ENCODE assay signal across 12 mouse cellular contexts in genomic region chr10:34128391-34128790, GRCm38 (mm10). TPM values are rescaled to one million over a fixed set of nuclear protein-coding genes. Genes with fewer than 3 reads are reported as not detected.
DNase-seq lines count a peak whose midpoint lies in the region; ATAC-seq and TF ChIP-seq lines count a peak whose summit lies in the region.
"Had no signal": no experiment of that assay in that cellular context is flagged by ENCODE, and none has a peak within 500 bp of the region (broad histone marks: within the 10 kb centered on the region; RNA-seq: fewer than 3 reads in every experiment).

No protein-coding gene starts in this region.

- no peak for TF ChIP-seq CTCF in kidney, adult 2 months (conservative IDR thresholded peaks at IDR 0.05; ENCODE audit: insufficient read depth, insufficient read length, low read depth, low read length)

- H3K9ac ChIP-seq in kidney, embryonic 14.5 days (ENCODE audit: low read depth, low read length): no peak overlapping the region
- H3K9ac ChIP-seq: forebrain, embryonic 15.5 days had no signal

- H3K79me2 ChIP-seq in macrophage (ENCODE audit: inconsistent target): peaks cover 14% of the 10 kb centered on the region; the same call in 1 of the 2 replicates

- peak; percentile 24 for DNase-seq in kidney, adult 11 months
- DNase-seq in kidney, adult 2 months: peak; percentile 61
- DNase-seq in embryo, embryonic 11 days: no peak
- no peak for DNase-seq in thymus, adult 18-20 months
- DNase-seq in urinary bladder, postnatal 25 days (ENCODE audit: low spot score): no peak
- DNase-seq: retina, postnatal 1 day had no signal

- no peak overlapping the region for H3K4me2 ChIP-seq in kidney, embryonic 14.5 days (replicated peaks; ENCODE audit: low read depth, low read length)

- WGBS in kidney, embryonic 14.5 days: 82% methylated on average over 6 of the region's 6 CpGs
- WGBS in kidney, adult 2 months: 48% methylated on average over 6 of the region's 6 CpGs
- 30% methylated on average over 6 of the region's 6 CpGs for WGBS in macrophage (ENCODE audit: missing documents)

- H3K36me3 ChIP-seq in kidney, embryonic 14.5 days (ENCODE audit: control insufficient read depth, insufficient read depth, low read length): no peaks in the 10 kb centered on the region
- H3K36me3 ChIP-seq in kidney, adult 2 months (ENCODE audit: control insufficient read depth, insufficient read depth, low read length): no peaks in the 10 kb centered on the region
- H3K36me3 ChIP-seq in macrophage (ENCODE audit: inconsistent target): no peaks in the 10 kb centered on the region; the same call in 1 of the 2 replicates
- H3K36me3 ChIP-seq: forebrain, embryonic 15.5 days; limb, embryonic 13.5 days had no signal

- no peaks in the 10 kb centered on the region for H3K9me3 ChIP-seq in kidney, embryonic 14.5 days (ENCODE audit: control insufficient read depth, low read length)
- H3K9me3 ChIP-seq: forebrain, embryonic 15.5 days; limb, embryonic 13.5 days had no signal

- H3K27ac ChIP-seq in kidney, embryonic 14.5 days (ENCODE audit: low read depth, low read length): no peak overlapping the region
- H3K27ac ChIP-seq in brown adipose tissue, adult 24 weeks (replicated peaks; ENCODE audit: low read depth, low read length): peak overlapping the region; percentile 83
- H3K27ac ChIP-seq in kidney, adult 2 months (ENCODE audit: insufficient read depth, low read depth, low read length): no peak overlapping the region
- peak overlapping the region; percentile 86 for H3K27ac ChIP-seq in macrophage
- H3K27ac ChIP-seq: forebrain, embryonic 15.5 days; limb, embryonic 13.5 days had no signal

- no peaks in the 10 kb centered on the region for H3K4me1 ChIP-seq in kidney, embryonic 14.5 days (ENCODE audit: control insufficient read depth, insufficient read depth, low read length)
- H3K4me1 ChIP-seq in brown adipose tissue, adult 24 weeks (ENCODE audit: control insufficient read depth, insufficient read depth, insufficient read length, low read length): peaks cover 4% of the 10 kb centered on the region; the same call in 1 of the 2 replicates
- no peaks in the 10 kb centered on the region for H3K4me1 ChIP-seq in kidney, adult 2 months (ENCODE audit: control insufficient read depth, insufficient read depth, low read length)
- H3K4me1 ChIP-seq: forebrain, embryonic 15.5 days had no signal

- H3K4me3 ChIP-seq in kidney, embryonic 14.5 days (ENCODE audit: low read length): no peak overlapping the region
- peak overlapping the region; percentile 71 for H3K4me3 ChIP-seq in brown adipose tissue, adult 24 weeks (ENCODE audit: insufficient read depth, low read depth, low read length)
- no peak overlapping the region for H3K4me3 ChIP-seq in kidney, adult 2 months (ENCODE audit: insufficient read depth, low read depth, low read length)
- peak overlapping the region; percentile 43; the same call in 1 of the 2 replicates for H3K4me3 ChIP-seq in macrophage (ENCODE audit: inconsistent target)

- H3K27me3 ChIP-seq in kidney, embryonic 14.5 days (ENCODE audit: control insufficient read depth, insufficient read depth, low read length): no peaks in the 10 kb centered on the region
- H3K27me3 ChIP-seq in kidney, adult 2 months (replicated peaks; ENCODE audit: control insufficient read depth, insufficient read depth, low read length): no peaks in the 10 kb centered on the region
- H3K27me3 ChIP-seq: forebrain, embryonic 15.5 days; limb, embryonic 13.5 days had no signal

- no peak for ATAC-seq in kidney, embryonic 14.5 days (ENCODE audit: low FRiP score, low TSS enrichment)

- TF ChIP-seq POLR2A in kidney, adult 2 months (IDR thresholded peaks at IDR 0.05; ENCODE audit: low read depth, low read length): no peak

RNA-seq across cellular contexts. Expression of gene Calhm6, which starts 0.6 kb away (rescaled TPM):
- polyA plus RNA-seq in kidney, embryonic 14.5 days (2014; fragmentation: Nextera tagmentation; extraction: Ambion mirVana): 0.89 and 1.7 TPM in 2 replicates
- 2.4 and 5.7 TPM in 2 replicates for polyA plus RNA-seq in brown adipose tissue, adult 24 weeks (2012; ENCODE audit: insufficient read depth, insufficient read length, missing spikeins)
- polyA plus RNA-seq in kidney, adult 2 months (2012; rRNA removed): 1.4 TPM in 2 replicates
- total RNA-seq in macrophage (2018; cell fraction: chromatin; rRNA removed): 100 to 1,000 TPM in 1 of 26 experiments, 10 to 100 TPM in 21, 1 to 10 TPM in 4; 1.7 to 124 (median 34.1) TPM
- 100 to 1,000 TPM in 18 of 26 experiments, 10 to 100 TPM in 8; 36.2 to 520 (median 218) TPM for total RNA-seq in macrophage (2018; cell fraction: cytosol; rRNA removed)
- 100 to 1,000 TPM in 15 of 26 experiments, 10 to 100 TPM in 10, 1 to 10 TPM in 1; 6.2 to 508 (median 112) TPM for total RNA-seq in macrophage (2018; cell fraction: nucleus; rRNA removed)
- polyA plus RNA-seq in macrophage (2018): 7.2 to 99.9 TPM (median 13.6 TPM) in 3 replicates

RNA-seq across cellular contexts. Expression of gene Calhm5, which starts 32.1 kb away (rescaled TPM):
- 0.19 and 0.30 TPM in 2 replicates for polyA plus RNA-seq in kidney, embryonic 14.5 days (2014; fragmentation: Nextera tagmentation; extraction: Ambion mirVana)
- polyA plus RNA-seq in brown adipose tissue, adult 24 weeks (2012; ENCODE audit: insufficient read depth, insufficient read length, missing spikeins): 0.40 and 0.42 TPM in 2 replicates
- 0.25 and 0.27 TPM in 2 replicates for polyA plus RNA-seq in kidney, adult 2 months (2012; rRNA removed)
- under 1 TPM in 6 of 26 experiments, not detected in 20; 0.13 to 0.28 (median 0.24) TPM for total RNA-seq in macrophage (2018; cell fraction: chromatin; rRNA removed)
- under 1 TPM; 0.03 to 0.19 (median 0.07) TPM for total RNA-seq in macrophage (2018; cell fraction: cytosol; rRNA removed)
- total RNA-seq in macrophage (2018; cell fraction: nucleus; rRNA removed): under 1 TPM in 15 of 26 experiments, not detected in 11; 0.10 to 0.26 (median 0.15) TPM
- 0.07 to 0.09 TPM in 2 of 3 replicates, not detected in the other for polyA plus RNA-seq in macrophage (2018)
- total RNA-seq: common myeloid progenitor, adult 5-6 weeks had no signal

Comparison
In these comparisons a context has a peak if more than half of its experiments do, and no peak if none do; other contexts are left out.
1. DNase-seq: peak in kidney, adult 11 months (single experiment) and kidney, adult 2 months (single experiment); none in embryo, embryonic 11 days (single experiment), thymus, adult 18-20 months (0 of 2) and urinary bladder, postnatal 25 days (single experiment).
2. H3K27ac ChIP-seq: peak in brown adipose tissue, adult 24 weeks (single experiment) and macrophage (single experiment); none in kidney, embryonic 14.5 days (single experiment) and kidney, adult 2 months (single experiment).
3. H3K4me3 ChIP-seq: peak in brown adipose tissue, adult 24 weeks (single experiment) and macrophage (single experiment); none in kidney, embryonic 14.5 days (single experiment) and kidney, adult 2 months (single experiment).